Mouse (Mus musculus): Measurements from ENCODE around the gene Mgat4b. TPM values are rescaled to one million over a fixed set of nuclear protein-coding genes. Genes with fewer than 3 reads are reported as not detected.
A peak's percentile ranks its signal among the peaks of the same experiment; 100 is the strongest.
"Not testable (repeated sequence)": the region's sequence is repeated elsewhere in the genome, so short reads cannot be mapped to it uniquely, and the experiment has no call there.

Gene Mgat4b
- 33.3 and 38.3 TPM in 2 replicates for polyA plus RNA-seq (2015; fragmentation: Nextera tagmentation; extraction: Ambion mirVana)

- H3K4me1 ChIP-seq (ENCODE audit: control insufficient read depth, insufficient read depth, low read length): peaks cover 22% of the 10 kb centered on the region
- under 1% methylated on average over 48 of the region's 48 CpGs for WGBS
- peak; percentile 77 for ATAC-seq
- no peaks in the 10 kb centered on the region for H3K27me3 ChIP-seq (ENCODE audit: control insufficient read depth, insufficient read depth, low read depth, low read length)
- peak within 1 kb of the TSS; percentile 98 for H3K4me3 ChIP-seq (ENCODE audit: low read depth, low read length)
- peak within 1 kb of the TSS; percentile 59 for H3K4me2 ChIP-seq (ENCODE audit: low read length)
- H3K27ac ChIP-seq (ENCODE audit: low read length): peak within 1 kb of the TSS; percentile 98
- peak within 1 kb of the TSS; percentile 98 for H3K9ac ChIP-seq (ENCODE audit: low read depth, low read length)
- peaks cover 12% of the 10 kb centered on the region for H3K36me3 ChIP-seq (ENCODE audit: control insufficient read depth, insufficient read depth, low read length)
- H3K9me3 ChIP-seq (replicated peaks; ENCODE audit: control insufficient read depth, low read length, poor library complexity, severe bottlenecking): no peaks in the 10 kb centered on the region
Observed at GRCm38 (mm10) chr11:50210505-50211151, at the start of gene Mgat4b, which contains the start of gene Sqstm1. Gene Mgat4b, plus strand, starts transcription at chr11:50210890. Gene Sqstm1, minus strand, starts transcription at chr11:50210827.

- H3K9me3 ChIP-seq (replicated peaks; ENCODE audit: control insufficient read depth, low read length, poor library complexity, severe bottlenecking): no peaks in the 10 kb centered on the region
- H3K36me3 ChIP-seq (ENCODE audit: control insufficient read depth, insufficient read depth, low read length): peaks cover 50% of the 10 kb centered on the region
- H3K27ac ChIP-seq (ENCODE audit: low read length): no peak overlapping the region
- no peaks in the 10 kb centered on the region for H3K4me1 ChIP-seq (ENCODE audit: control insufficient read depth, insufficient read depth, low read length)
- peak; percentile 47; the same call in 1 of the 2 replicates for ATAC-seq
- H3K4me3 ChIP-seq (ENCODE audit: low read depth, low read length): no peak overlapping the region
- H3K9ac ChIP-seq (ENCODE audit: low read depth, low read length): no peak overlapping the region
- no peak overlapping the region for H3K4me2 ChIP-seq (ENCODE audit: low read length)
- 69% methylated on average over 10 of the region's 10 CpGs for WGBS
- no peaks in the 10 kb centered on the region for H3K27me3 ChIP-seq (ENCODE audit: control insufficient read depth, insufficient read depth, low read depth, low read length)
Observed at GRCm38 (mm10) chr11:50161578-50162304, 48.9 kb upstream of the Mgat4b start.

- WGBS: 92% methylated on average over 3 of the region's 3 CpGs
- no peak overlapping the region for H3K9ac ChIP-seq (ENCODE audit: low read depth, low read length)
- peaks cover 43% of the 10 kb centered on the region for H3K36me3 ChIP-seq (ENCODE audit: control insufficient read depth, insufficient read depth, low read length)
- no peaks in the 10 kb centered on the region for H3K4me1 ChIP-seq (ENCODE audit: control insufficient read depth, insufficient read depth, low read length)
- no peak overlapping the region for H3K4me3 ChIP-seq (ENCODE audit: low read depth, low read length)
- H3K4me2 ChIP-seq (ENCODE audit: low read length): no peak overlapping the region
- H3K27ac ChIP-seq (ENCODE audit: low read length): no peak overlapping the region
- no peaks in the 10 kb centered on the region for H3K27me3 ChIP-seq (ENCODE audit: control insufficient read depth, insufficient read depth, low read depth, low read length)
- H3K9me3 ChIP-seq (replicated peaks; ENCODE audit: control insufficient read depth, low read length, poor library complexity, severe bottlenecking): no peaks in the 10 kb centered on the region
- no peak for ATAC-seq
Observed at GRCm38 (mm10) chr11:50162338-50163050, 48.2 kb upstream of the Mgat4b start.

DNA sequence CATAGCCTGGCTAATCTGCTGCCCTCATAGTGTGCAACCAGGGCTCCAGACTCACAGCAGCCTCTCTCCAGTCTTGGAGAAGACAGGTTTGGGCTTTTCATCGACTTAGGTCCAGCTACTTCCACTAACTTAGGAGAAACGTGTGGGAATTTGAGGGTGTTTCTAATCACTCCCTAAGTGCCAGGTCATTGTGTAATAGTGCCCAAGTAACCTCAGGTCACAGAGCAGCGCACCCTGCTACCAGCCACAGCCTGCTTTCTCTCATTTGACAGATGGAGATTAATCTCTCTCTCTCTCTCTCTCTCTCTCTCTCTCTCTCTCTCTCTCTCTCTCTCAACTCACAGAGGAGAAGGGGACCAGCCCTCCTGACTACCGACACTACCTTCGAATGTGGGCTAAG, 42.3 kb upstream of the Mgat4b start:
- ATAC-seq: no peak
- 90% methylated on average over 5 of the region's 5 CpGs for WGBS
- Histone ChIP-seq H3K27ac (ENCODE audit: low read length) (no peak overlapping the region), H3K27me3 (ENCODE audit: control insufficient read depth, insufficient read depth, low read depth, low read length) (no peaks in the 10 kb centered on the region), H3K4me1 (ENCODE audit: control insufficient read depth, insufficient read depth, low read length) (no peaks in the 10 kb centered on the region), H3K4me2 (ENCODE audit: low read length) (no peak overlapping the region), H3K4me3 (ENCODE audit: low read depth, low read length) (no peak overlapping the region), H3K36me3 (ENCODE audit: control insufficient read depth, insufficient read depth, low read length) (peaks cover 23% of the 10 kb centered on the region), H3K9ac (ENCODE audit: low read depth, low read length) (no peak overlapping the region), H3K9me3 (replicated peaks; ENCODE audit: control insufficient read depth, low read length, poor library complexity, severe bottlenecking) (no peaks in the 10 kb centered on the region)

DNA sequence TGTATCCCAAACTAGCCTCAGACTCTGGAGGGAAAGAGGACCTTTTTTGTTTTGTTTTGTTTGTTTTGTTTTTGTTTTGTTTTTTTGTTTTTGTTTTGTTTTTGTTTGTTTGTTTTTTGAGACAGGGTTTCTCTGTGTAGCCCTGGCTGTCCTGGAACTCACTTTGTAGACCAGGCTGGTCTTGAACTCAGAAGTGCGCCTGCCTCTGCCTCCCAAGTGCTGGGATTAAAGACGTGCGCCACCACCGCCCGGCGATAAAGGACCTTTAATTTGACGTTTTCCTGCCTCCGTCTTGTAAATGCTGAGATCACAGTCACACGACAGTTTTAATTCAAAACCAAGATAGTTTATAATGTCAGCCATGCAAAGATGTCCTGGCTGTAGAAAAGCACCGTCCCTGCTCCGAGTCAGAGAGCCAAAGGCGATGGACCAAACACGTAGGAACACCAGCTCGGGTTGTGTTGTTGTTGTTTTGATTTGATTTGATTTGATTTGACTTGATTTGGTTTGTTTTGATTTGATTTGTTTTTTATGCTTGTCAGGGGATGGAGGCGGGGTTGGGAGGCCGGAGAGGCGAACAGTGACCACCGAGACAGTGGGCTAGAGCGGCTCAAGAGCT, 36.5 kb upstream of the Mgat4b start, which contains the start of gene Mrnip:
Gene Mrnip (plus strand): TSS at position 334 of the 619 bp plus-strand sequence.
- H3K4me2 ChIP-seq (ENCODE audit: low read length): peak within 1 kb of the TSS; percentile 69
- H3K36me3 ChIP-seq (ENCODE audit: control insufficient read depth, insufficient read depth, low read length): peaks cover 13% of the 10 kb centered on the region; the same call in 1 of the 2 replicates
- WGBS: 4% methylated on average over 19 of the region's 19 CpGs
- peak; percentile 70 for ATAC-seq
- H3K4me1 ChIP-seq (ENCODE audit: control insufficient read depth, insufficient read depth, low read length); H3K27me3 ChIP-seq (ENCODE audit: control insufficient read depth, insufficient read depth, low read depth, low read length); H3K9me3 ChIP-seq (replicated peaks; ENCODE audit: control insufficient read depth, low read length, poor library complexity, severe bottlenecking): not testable (repeated sequence)
- peak within 1 kb of the TSS; percentile 48 for H3K4me3 ChIP-seq (ENCODE audit: low read depth, low read length)
- H3K27ac ChIP-seq (ENCODE audit: low read length): peak within 1 kb of the TSS; percentile 84
- H3K9ac ChIP-seq (ENCODE audit: low read depth, low read length): peak within 1 kb of the TSS; percentile 65

DNA sequence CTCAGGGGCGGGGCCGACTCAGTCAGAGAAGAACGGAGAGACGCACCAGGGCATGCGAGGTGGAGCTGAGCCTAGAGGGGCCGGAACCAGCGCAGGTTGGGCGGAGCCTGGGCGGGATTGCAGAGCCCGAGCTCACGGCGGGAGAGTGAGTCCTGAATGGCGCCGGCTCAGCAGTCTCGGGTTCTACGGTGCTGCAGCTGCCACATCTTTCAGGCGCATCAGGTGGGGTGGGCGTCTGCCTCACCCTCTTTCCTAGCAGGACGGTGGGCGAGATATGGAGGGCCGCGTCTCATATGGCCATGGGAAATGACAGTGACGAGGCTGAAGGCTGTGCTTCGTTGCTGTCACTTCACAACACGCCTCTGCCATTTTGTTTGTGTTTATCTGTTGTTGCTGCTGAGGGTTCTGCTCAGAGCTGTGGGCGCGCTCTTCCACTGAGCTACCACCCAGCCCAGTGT, 35.9 kb upstream of the Mgat4b start:
- peak overlapping the region; percentile 64 for H3K9ac ChIP-seq (ENCODE audit: low read depth, low read length)
- H3K4me3 ChIP-seq (ENCODE audit: low read depth, low read length): peak overlapping the region; percentile 48
- peak overlapping the region; percentile 82 for H3K27ac ChIP-seq (ENCODE audit: low read length)
- ATAC-seq: peak; percentile 99
- H3K4me2 ChIP-seq (ENCODE audit: low read length): peak overlapping the region; percentile 69
- H3K4me1 ChIP-seq (ENCODE audit: control insufficient read depth, insufficient read depth, low read length): peaks cover 5% of the 10 kb centered on the region
- H3K36me3 ChIP-seq (ENCODE audit: control insufficient read depth, insufficient read depth, low read length): peaks cover 13% of the 10 kb centered on the region; the same call in 1 of the 2 replicates
- WGBS: under 1% methylated on average over 27 of the region's 27 CpGs
- H3K9me3 ChIP-seq (replicated peaks; ENCODE audit: control insufficient read depth, low read length, poor library complexity, severe bottlenecking): no peaks in the 10 kb centered on the region
- no peaks in the 10 kb centered on the region for H3K27me3 ChIP-seq (ENCODE audit: control insufficient read depth, insufficient read depth, low read depth, low read length)

DNA sequence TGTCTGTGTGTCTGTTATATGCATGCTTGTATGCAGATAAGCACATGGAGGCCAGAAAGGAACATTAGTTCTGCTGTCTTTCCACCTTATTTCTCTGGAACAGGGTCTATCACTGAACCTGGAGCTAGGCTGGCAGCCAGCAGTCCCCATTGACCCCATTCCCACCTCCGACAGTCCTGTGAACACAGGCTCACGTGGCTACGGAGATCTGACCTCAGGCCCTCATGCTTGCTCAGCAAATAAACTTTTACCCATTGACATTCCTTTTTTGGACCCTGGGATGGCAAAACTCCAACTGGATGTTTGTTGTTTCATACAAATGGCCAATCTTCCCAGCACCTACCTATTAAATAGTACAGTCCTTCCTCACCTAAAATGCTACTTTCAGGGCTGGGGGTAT, 34.3 kb upstream of the Mgat4b start:
- no peaks in the 10 kb centered on the region for H3K27me3 ChIP-seq (ENCODE audit: control insufficient read depth, insufficient read depth, low read depth, low read length)
- H3K9me3 ChIP-seq (replicated peaks; ENCODE audit: control insufficient read depth, low read length, poor library complexity, severe bottlenecking): no peaks in the 10 kb centered on the region
- H3K36me3 ChIP-seq (ENCODE audit: control insufficient read depth, insufficient read depth, low read length): peaks cover 10% of the 10 kb centered on the region; the same call in 1 of the 2 replicates
- no peak overlapping the region for H3K4me2 ChIP-seq (ENCODE audit: low read length)
- no peak overlapping the region for H3K27ac ChIP-seq (ENCODE audit: low read length)
- H3K9ac ChIP-seq (ENCODE audit: low read depth, low read length): no peak overlapping the region
- ATAC-seq: no peak
- 79% methylated on average over 3 of the region's 3 CpGs for WGBS
- peaks cover 5% of the 10 kb centered on the region for H3K4me1 ChIP-seq (ENCODE audit: control insufficient read depth, insufficient read depth, low read length)
- no peak overlapping the region for H3K4me3 ChIP-seq (ENCODE audit: low read depth, low read length)

DNA sequence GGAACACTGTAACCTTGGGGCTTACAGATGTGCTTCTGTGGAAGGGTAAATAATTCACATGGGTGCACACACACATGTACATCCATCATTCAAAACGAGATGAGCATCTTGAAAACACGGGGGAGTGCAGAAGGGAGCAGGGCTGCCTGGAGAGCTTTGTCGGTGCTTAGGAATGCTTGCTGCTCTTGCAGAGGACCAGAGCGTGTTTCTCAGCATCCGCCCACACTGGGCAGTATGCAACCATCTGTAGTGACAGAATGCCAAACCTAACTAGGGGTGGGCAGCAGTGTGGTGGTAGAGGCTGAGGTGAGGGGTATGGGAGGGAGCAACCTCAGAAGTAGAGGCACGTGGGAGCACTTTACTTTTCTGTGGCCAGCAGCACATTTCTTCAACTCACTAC, 33.6 kb upstream of the Mgat4b start:
- Histone ChIP-seq H3K36me3 (ENCODE audit: control insufficient read depth, insufficient read depth, low read length) (peaks cover 10% of the 10 kb centered on the region; the same call in 1 of the 2 replicates), H3K4me3 (ENCODE audit: low read depth, low read length) (no peak overlapping the region), H3K4me2 (ENCODE audit: low read length) (no peak overlapping the region), H3K27me3 (ENCODE audit: control insufficient read depth, insufficient read depth, low read depth, low read length) (no peaks in the 10 kb centered on the region), H3K9me3 (replicated peaks; ENCODE audit: control insufficient read depth, low read length, poor library complexity, severe bottlenecking) (no peaks in the 10 kb centered on the region), H3K9ac (ENCODE audit: low read depth, low read length) (no peak overlapping the region), H3K27ac (ENCODE audit: low read length) (no peak overlapping the region), H3K4me1 (ENCODE audit: control insufficient read depth, insufficient read depth, low read length) (peaks cover 5% of the 10 kb centered on the region)
- ATAC-seq: no peak
- WGBS: 83% methylated on average over 6 of the region's 6 CpGs
